Mouse (Mus musculus): ENCODE results near the gene Psenen. TPM values are rescaled to one million over a fixed set of nuclear protein-coding genes. Genes with fewer than 3 reads are reported as not detected.

Gene Psenen
- total RNA-seq, 2 experiments from 2014 or later = 83.4 to 92.7 TPM

DNA sequence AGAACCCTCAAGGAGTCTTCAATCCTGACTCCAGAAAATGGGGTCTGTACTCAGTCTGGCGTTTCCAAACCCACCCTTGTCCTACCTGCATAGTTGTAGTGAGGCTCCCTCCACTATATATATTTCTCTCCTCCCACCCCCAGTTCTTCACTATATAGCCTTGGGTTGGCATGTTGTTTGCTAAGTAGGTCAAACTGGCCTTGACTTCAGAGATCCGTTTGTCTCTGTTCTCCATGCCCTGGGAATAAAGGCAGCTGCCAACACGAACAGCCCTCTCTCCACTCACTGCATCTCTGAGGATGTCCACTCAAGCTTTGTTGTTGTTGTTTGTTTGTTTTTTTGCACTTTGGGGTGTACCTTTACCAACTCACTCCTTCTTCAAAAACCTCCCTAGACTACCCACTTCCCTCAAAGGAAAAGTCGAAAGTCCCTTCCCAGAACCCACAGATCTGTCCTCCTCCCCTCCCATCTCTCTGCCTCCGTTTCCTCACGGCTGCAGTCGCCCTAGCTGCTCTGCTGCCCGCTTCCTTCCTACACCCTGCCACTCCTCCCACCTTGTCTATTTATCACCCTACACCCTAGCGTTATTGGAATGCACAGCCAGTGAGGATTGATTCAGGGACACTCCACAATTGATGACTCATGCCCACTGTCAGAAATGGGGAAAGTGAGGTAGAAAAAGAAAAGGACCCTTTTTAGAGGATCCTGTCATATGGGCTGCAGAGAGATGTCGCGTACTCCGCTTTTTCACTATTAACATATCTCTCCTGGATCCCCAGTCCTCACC, 4.6 kb downstream of the Psenen start:
- intact Hi-C loops (cut with DNase I; ENCODE audit: low total_unique reads) = no loop called here
- DNase-seq = no peak

- intact Hi-C loops (cut with DNase I; ENCODE audit: low total_unique reads) = no loop called here
- no peak for DNase-seq
Observed at GRCm38 (mm10) chr7:30557901-30558514, 5.4 kb downstream of the Psenen start.

DNA sequence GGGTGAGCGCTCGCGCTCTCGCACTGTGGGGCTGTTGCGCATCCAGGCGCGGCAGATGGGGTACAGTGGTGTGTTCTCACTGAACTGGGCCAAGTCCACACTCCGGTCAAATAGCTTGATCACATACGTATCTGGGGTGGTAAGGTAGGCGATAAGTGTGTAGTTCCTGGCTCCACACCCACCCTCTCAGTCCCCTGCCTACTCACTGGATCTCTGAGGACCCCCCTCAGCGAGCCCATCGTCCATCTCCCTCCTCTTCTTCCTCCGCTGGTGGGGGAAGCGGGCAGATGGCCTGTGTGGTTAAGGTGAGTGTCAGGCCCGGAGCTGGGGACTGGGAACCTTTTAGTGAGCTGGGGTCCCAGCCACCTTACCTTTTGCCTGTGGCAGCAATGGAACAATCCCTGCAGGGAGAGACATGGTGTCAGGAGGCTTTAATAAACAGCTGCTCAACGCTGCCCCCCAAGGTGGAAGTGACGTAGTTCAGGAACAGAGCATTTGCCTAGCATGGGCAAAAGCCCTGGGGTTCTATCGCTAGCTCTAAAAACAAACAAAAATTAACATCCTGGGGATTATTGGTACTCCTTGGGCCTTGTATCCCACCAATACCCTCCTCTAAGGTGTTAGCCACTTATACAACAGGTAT, 6.4 kb downstream of the Psenen start:
- DNase-seq = no peak
- intact Hi-C loops (cut with DNase I; ENCODE audit: low total_unique reads) = no loop called here

DNA sequence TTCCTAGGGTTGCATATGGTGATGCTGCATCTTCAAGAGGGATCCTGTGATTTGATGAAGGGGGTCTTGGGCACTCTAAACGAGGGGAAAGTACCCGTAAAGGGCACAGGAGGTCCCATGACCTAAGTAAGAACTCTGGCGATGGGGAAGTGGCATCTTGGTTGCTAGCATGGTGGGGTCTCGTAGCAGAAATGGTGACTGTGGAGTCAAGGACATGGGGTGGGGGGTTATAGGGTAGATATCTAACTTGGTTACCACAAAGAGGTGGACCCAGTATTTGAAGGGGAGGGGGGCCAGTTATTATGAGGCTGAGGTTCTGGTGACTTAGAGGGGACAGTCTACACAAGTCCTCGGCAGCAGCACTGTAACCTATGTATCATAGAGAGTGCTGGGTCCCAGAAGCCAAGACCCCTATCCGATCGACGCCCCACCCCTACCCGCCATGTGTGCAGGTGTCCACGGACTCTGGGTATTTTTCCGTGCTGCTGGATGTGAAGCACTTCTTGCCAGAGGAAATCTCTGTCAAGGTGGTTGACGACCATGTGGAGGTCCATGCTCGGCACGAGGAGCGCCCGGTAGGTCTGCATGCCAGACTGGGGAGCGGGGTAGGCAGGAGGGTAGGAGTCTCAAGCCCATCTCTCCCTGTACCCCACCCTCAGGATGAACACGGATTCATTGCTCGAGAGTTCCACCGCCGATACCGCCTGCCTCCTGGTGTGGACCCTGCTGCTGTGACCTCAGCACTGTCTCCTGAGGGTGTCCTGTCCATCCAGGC, 9.4 kb downstream of the Psenen start:
- DNase-seq = no peak
- intact Hi-C loops (cut with DNase I; ENCODE audit: low total_unique reads) = no loop called here

DNA sequence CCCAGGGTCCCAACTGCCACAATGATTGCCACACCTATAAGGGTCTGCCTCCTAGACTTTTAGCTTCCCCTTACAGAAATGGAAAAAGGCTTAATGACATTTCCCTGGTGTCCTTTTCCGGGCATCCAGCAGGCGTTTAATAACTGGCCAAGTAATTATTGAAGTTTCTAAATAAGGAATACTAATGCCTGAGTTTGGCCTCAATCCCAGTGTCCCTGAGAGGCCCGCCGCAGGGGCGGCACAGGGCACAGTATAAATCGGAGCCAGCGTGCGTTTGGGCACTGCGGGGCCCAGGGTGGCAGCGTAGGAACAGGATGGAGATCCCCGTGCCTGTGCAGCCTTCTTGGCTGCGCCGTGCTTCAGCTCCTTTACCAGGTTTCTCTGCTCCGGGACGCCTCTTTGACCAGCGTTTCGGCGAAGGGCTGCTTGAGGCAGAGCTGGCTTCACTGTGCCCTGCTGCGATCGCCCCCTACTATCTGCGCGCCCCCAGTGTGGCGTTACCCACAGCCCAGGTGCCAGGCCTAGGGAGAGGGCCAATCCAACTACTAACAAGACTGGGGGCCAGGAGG, 10.3 kb downstream of the Psenen start:
- intact Hi-C loops (cut with DNase I; ENCODE audit: low total_unique reads) = no loop called here
- DNase-seq = peak; percentile 67

GRCm38 (mm10) chr7:30552102-30553020, 11.1 kb downstream of the Psenen start, which contains the start of the genes Hspb6 and Proser3:
Hspb6 (plus strand) TSS chr7:30552178.
Proser3 (minus strand) TSS chr7:30552299.
- peak; percentile 97 for DNase-seq
- intact Hi-C loops (cut with DNase I; ENCODE audit: low total_unique reads) = no loop called here

DNA sequence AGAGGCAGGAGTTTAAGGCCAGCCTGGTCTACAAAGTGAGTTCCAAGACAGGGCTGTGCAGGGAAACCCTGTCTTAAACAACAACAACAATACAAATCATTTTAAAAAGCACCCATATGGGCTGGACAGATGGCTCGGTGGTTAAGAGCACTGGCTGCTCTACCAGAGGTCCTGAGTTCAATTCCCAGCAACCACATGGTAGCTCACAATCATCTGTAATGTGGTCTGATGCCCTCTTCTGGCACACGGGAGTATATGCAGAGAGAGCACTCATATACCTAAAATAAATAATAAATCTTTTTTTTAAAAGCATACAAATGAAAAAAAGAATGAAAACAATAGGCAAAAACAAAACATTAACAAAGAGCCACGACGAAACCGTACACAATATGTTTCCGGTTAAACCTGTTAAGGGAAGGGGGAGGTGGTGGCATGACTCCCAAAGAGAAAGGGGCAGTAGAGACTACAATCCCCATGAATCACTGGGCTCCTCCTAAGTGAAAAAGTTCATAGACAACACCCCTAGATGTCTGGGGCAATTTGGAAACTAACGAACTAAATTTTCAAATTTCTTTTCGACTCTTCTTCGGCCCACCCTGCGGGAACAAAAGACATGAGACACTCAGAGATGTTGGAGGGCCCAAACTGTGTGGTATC, 11.9 kb downstream of the Psenen start:
- DNase-seq = peak; percentile 30
- intact Hi-C loops (cut with DNase I; ENCODE audit: low total_unique reads) = no loop called here

DNA sequence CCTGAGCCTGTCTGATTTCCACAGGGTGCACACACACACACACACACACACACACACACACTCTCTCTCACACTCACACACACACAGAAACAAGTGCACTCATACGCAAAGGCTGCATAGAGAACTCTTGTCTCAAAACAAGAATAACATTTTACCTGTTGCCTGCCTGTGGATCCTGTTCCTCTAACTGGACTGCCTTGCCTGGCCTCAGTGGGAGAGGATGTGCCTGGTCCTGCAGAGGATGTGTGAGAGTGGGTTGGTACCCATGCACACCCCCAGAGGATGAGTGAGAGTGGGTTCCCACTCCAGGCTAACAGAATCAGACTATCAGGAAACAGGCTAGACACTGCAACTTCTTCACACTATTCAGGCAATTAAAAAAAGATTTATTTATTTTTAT, 12.8 kb downstream of the Psenen start:
- intact Hi-C loops (cut with DNase I; ENCODE audit: low total_unique reads) = no loop called here
- DNase-seq = no peak

GRCm38 (mm10) chr7:30549880-30550279, 13.5 kb downstream of the Psenen start:
- DNase-seq = no peak
- intact Hi-C loops (cut with DNase I; ENCODE audit: low total_unique reads) = no loop called here

- no peak for DNase-seq
Observed at GRCm38 (mm10) chr7:30544327-30544726, 19.1 kb downstream of the Psenen start.

GRCm38 (mm10) chr7:30540572-30540971, 22.9 kb downstream of the Psenen start:
- DNase-seq = no peak
- intact Hi-C loops (cut with DNase I; ENCODE audit: low total_unique reads) = no loop called here

More at GRCm38 (mm10) chr7:30544327-30544726, 19.1 kb downstream of the Psenen start:
- intact Hi-C loops (cut with DNase I; ENCODE audit: low total_unique reads) = no loop called here

DNA sequence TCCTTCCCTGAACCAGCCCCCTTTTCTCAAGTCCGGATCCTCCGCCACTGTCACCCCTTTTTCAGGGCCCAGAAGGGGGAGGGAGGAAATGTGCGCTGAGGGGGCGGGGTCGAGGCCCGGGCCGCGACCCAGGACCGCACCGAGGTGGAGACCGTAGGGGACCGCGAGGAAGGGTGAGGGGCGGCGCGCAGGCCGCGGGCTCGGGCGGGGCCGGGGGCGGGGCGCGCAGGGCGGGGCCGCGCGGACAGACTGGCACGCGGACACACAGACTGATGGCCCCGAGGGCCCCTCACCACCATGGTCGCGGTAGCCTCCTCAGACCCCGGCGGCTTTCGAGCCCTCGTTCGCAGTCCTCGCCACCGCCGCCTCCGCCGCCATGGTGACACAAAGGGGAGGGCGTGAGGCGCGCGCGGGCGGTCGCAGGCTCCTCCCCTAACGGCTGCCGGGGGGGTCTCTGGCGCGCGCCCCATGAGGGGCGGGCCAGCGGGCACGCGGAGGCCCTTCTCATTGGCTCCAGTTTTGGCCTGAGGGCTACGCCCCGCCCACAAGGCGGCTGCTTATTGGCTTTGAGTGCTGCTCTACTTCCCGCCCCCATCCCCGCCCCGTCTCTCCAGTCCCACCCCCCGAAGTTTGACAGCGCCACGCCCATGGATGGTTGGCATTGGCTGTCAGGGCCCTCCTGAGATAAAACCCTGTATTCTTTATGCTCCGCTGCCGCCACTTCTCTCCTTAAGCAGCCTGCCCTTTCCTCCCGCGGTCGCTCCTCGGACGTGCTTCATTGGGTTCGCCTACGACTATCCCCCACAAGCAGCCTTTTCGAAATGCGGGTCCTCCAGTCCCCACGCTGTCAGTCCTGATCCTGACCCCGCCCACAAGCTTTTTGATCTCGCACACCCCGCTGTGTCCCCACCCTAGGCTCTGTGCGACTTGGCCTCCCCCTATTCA, 28.5 kb downstream of the Psenen start, which contains the start of gene Arhgap33:
Arhgap33 (minus strand) TSS at position 428 of the 945 bp plus-strand sequence.
- intact Hi-C loops (cut with DNase I; ENCODE audit: low total_unique reads) = no loop called here
- peak; percentile 95 for DNase-seq

DNA sequence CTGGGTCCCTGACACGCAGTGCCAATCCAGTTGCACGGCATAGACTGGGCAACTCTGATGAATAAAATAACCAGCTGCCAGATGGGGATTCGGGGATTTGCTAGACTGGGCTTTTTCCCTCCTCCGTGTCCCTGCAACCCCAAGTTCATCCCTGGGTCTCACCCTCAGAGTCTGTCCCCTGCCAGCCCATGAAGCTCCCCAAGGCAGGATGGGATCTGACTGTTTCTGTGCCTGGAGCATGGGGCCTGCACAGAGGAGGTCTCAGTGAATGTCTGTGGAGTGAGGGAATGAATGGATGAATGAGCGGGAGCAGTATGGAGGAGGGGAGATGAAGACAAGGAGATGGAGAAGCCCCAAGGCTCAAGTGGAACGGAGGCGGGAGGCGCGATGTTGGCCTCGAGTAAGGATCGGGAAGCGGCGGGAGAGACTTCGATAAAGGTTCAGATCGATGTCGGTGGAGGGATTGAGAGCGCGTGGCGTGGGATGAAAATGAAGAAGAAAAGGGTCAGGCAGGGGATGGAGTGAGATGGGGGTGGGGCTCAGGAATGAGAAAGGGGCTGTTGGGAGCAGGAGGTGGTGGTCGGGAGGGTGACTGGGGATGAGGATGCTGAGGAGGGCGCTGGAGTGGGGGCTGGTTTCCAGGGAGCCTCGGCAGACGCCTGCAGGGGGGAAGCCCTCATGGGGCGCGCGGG, 29.3 kb downstream of the Psenen start:
- no peak for DNase-seq
- intact Hi-C loops (cut with DNase I; ENCODE audit: low total_unique reads) = no loop called here

DNA sequence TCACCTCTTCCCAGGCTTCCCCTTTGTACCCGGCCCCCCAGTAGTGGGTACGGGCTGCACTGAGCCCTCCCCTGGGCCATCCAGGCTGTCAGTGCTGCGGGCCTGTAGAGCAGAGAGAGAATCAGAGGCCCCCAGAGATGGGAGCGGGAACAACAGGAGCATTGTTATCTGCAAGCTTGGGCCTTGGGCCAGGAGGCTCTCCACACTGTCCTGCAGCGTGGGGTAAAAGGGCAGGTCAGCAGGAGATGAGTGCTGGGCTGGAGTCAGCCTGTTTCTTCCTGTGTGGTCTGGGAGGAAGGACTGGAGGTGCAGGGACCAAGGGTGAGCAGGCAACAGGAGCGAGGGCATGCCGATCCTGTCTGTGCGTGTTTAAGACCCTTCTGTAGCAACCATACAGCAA, 30.5 kb downstream of the Psenen start:
- DNase-seq = peak; percentile 35
- intact Hi-C loops (cut with DNase I; ENCODE audit: low total_unique reads) = no loop called here

DNA sequence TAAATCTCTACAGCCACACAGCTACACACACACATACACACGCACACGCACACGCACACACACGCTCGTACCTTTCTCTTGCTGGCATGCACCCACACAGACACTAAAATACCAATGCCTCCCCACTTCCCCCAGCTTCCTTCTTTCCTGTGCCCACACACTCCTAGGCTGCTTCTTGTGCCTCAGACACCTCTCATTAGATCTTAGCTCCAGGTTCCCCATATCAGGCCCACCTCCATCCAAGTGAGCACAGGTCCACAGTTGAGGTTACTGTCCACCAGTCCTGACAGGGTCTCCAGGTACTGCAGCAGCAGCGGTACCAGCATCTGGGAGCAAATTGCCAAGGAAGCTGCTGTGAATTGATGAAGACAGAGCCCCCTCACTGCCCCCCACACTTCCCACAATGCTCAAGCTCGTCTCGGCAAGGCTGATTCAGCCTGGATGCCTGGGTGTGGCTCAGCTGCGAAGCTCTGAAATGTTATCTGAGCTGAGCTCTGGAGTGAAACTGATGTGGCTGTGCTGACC, 32.1 kb downstream of the Psenen start:
- intact Hi-C loops (cut with DNase I; ENCODE audit: low total_unique reads) = no loop called here
- DNase-seq = no peak

GRCm38 (mm10) chr7:30526981-30527380, 36.4 kb downstream of the Psenen start:
- DNase-seq = no peak
- intact Hi-C loops (cut with DNase I; ENCODE audit: low total_unique reads) = no loop called here

Measured in gastrocnemius, postnatal 14 days (tissue).